Mouse (Mus musculus) myocyte (in vitro differentiated cells): Measurements from ENCODE around the gene Arid5b. TPM values are rescaled to one million over a fixed set of nuclear protein-coding genes. Genes with fewer than 3 reads are reported as not detected.

Source experiments
- H3K27me3 ChIP-seq: one replicate; pipeline ENCODE4 v1.6.1; 2011; ENCODE audit not compliant: control insufficient read depth, insufficient read depth, insufficient read length
- H3K36me3 ChIP-seq: one replicate; pipeline ENCODE4 v1.6.1; 2011; ENCODE audit not compliant: control insufficient read depth, insufficient read depth
- H3K4me2 ChIP-seq: one replicate; pipeline ENCODE4 v1.6.1; 2011; ENCODE audit warnings: low read depth, control low read depth
- H3K4me3 ChIP-seq: one replicate; pipeline ENCODE4 v1.5.1; 2011; ENCODE audit warnings: mild to moderate bottlenecking, control low read depth, moderate library complexity
- H3K79me2 ChIP-seq: one replicate; pipeline ENCODE4 v1.6.1; 2011; ENCODE audit not compliant: control insufficient read depth, insufficient read depth
- H3ac ChIP-seq: one replicate; pipeline ENCODE4 v1.6.1; 2011; ENCODE audit not compliant: control insufficient read depth, insufficient read length
- CEBPB ChIP-seq: IDR thresholded peaks from 2 replicates; pipeline ENCODE4 v1.6.1; 2011; ENCODE audit warnings: mild to moderate bottlenecking, moderate library complexity; ENCODE audit not compliant: poor library complexity, insufficient read depth, severe bottlenecking
- E2F4 ChIP-seq: IDR thresholded peaks from one replicate; pipeline ENCODE4 v1.6.1; 2011; ENCODE audit warnings: mild to moderate bottlenecking, control low read depth, moderate library complexity; ENCODE audit not compliant: insufficient read depth
- MAX ChIP-seq: IDR thresholded peaks from one replicate; pipeline ENCODE4 v1.6.1; 2011; ENCODE audit warnings: low read depth, mild to moderate bottlenecking, control low read depth
- MYOD1 ChIP-seq, 3 experiments: IDR thresholded peaks; one replicate each; pipeline ENCODE4 v1.6.1; 2011; ENCODE audit warnings: control low read depth in 2 of 3, low read depth in 2 of 3, mild to moderate bottlenecking in 2 of 3, moderate library complexity in 1 of 3; ENCODE audit not compliant: insufficient read length in 2 of 3, control insufficient read depth in 1 of 3
- MYOG ChIP-seq, 3 experiments: IDR thresholded peaks; one replicate each; pipeline ENCODE4 v1.6.1; 2011; ENCODE audit warnings: control low read depth in 2 of 3, low read depth in 2 of 3, mild to moderate bottlenecking in 2 of 3; ENCODE audit not compliant: insufficient read length in 2 of 3, control insufficient read depth in 1 of 3, insufficient read depth in 1 of 3
- POLR2A ChIP-seq: IDR thresholded peaks from one replicate; pipeline ENCODE4 v1.6.1; 2011; ENCODE audit warnings: low read depth, mild to moderate bottlenecking, control low read depth, moderate library complexity; ENCODE audit not compliant: insufficient read length
- POLR2AphosphoS2 ChIP-seq: IDR thresholded peaks from one replicate; pipeline ENCODE4 v1.6.1; 2011; ENCODE audit warnings: low read depth, control low read depth; ENCODE audit not compliant: insufficient read length
- REST ChIP-seq: IDR thresholded peaks from one replicate; pipeline ENCODE4 v1.6.1; 2011; ENCODE audit warnings: mild to moderate bottlenecking, control low read depth, moderate library complexity; ENCODE audit not compliant: insufficient read depth, insufficient read length
- SRF ChIP-seq: IDR thresholded peaks from one replicate; pipeline ENCODE4 v1.6.1; 2011; ENCODE audit warnings: low read depth; ENCODE audit not compliant: control insufficient read depth, insufficient read length
- TCF12 ChIP-seq: IDR thresholded peaks from one replicate; pipeline ENCODE4 v1.6.1; 2011; ENCODE audit warnings: mild to moderate bottlenecking, control low read depth; ENCODE audit not compliant: poor library complexity, insufficient read depth, severe bottlenecking
- TCF3 ChIP-seq: IDR thresholded peaks from one replicate; pipeline ENCODE4 v1.6.1; 2011; ENCODE audit warnings: low read depth, control low read depth; ENCODE audit not compliant: insufficient read length
- USF1 ChIP-seq: IDR thresholded peaks from one replicate; pipeline ENCODE4 v1.6.1; 2011; ENCODE audit warnings: low read depth, mild to moderate bottlenecking, control low read depth, moderate library complexity
- polyA plus RNA-seq: library from polyadenylated mRNA; unstranded; fragments of >200 nt; fragmentation: generic; extraction: Trizol; gene quantifications from one replicate; pipeline ENCODE4 v1.2.1, GENCODE M21; 2012; ENCODE audit warnings: missing spikeins

Gene Arid5b
- polyA plus RNA-seq, 1 experiment: 7.7 TPM

DNA sequence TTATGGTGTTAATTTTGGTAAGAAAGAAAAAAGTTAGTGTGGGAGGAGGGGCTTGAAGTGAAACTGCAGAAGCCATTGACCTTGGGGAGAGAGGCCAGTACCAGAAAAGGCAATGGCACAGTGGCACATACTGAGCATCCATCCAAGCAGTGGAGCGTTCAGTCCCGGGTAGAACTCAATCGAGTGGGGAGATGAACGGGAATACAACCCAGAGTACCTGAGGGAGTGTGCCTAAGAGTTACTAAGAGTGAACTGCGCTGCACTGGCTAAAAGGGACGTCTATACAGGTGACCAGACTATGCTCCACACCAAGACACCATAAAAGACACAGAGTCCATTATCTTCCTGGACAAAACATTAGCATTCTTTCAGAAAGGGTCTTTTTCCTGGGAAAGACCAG lies 170.8 kb downstream of the Arid5b start:
- Histone ChIP-seq H3ac (no peak overlapping the region), H3K4me3 (no peak overlapping the region), H3K36me3 (peaks cover 13% of the 10 kb centered on the region), H3K27me3 (no peaks in the 10 kb centered on the region), H3K79me2 (peaks cover 4% of the 10 kb centered on the region), H3K4me2 (no peak overlapping the region)
- TF ChIP-seq MYOG (IDR thresholded peaks at IDR 0.05; ENCODE audit: control insufficient read depth in 1 of 3, insufficient read depth in 1 of 3, insufficient read length in 2 of 3, low read depth in 2 of 3) (no peak), REST (no peak), E2F4 (no peak), POLR2A (no peak)

DNA sequence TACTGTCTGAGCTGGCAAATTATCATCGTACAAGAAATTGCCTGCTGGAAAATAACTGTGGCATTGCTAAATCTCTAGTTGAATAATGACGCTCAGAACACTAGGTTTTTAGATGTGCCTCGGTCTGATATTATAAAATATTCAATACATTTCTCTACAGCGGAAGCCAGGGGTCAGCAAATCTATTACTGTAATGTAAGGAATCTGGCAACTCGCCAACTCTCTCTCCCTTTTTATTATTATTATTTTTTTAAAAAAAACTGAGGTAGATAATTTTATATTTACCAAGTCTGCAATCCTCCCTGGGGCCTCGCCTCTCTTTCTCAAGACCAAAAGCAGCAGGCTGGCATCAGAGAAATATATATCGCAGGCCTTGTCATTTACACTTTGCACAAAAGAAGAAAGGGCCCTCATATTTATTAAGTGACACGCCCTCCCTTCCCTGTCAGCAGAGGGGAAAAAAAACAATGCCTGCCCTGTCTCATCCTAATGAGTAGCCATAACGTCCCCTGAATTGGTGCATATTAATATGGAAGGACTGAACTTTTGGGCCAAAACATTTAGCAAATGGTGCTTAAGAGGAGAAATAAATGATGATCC lies 172.1 kb downstream of the Arid5b start:
- no peak overlapping the region for H3ac ChIP-seq
- no peaks in the 10 kb centered on the region for H3K27me3 ChIP-seq
- no peak for TF ChIP-seq REST
- no peak overlapping the region for H3K4me2 ChIP-seq
- no peak overlapping the region for H3K4me3 ChIP-seq
- H3K79me2 ChIP-seq: peaks cover 5% of the 10 kb centered on the region
- H3K36me3 ChIP-seq: peaks cover 13% of the 10 kb centered on the region

DNA sequence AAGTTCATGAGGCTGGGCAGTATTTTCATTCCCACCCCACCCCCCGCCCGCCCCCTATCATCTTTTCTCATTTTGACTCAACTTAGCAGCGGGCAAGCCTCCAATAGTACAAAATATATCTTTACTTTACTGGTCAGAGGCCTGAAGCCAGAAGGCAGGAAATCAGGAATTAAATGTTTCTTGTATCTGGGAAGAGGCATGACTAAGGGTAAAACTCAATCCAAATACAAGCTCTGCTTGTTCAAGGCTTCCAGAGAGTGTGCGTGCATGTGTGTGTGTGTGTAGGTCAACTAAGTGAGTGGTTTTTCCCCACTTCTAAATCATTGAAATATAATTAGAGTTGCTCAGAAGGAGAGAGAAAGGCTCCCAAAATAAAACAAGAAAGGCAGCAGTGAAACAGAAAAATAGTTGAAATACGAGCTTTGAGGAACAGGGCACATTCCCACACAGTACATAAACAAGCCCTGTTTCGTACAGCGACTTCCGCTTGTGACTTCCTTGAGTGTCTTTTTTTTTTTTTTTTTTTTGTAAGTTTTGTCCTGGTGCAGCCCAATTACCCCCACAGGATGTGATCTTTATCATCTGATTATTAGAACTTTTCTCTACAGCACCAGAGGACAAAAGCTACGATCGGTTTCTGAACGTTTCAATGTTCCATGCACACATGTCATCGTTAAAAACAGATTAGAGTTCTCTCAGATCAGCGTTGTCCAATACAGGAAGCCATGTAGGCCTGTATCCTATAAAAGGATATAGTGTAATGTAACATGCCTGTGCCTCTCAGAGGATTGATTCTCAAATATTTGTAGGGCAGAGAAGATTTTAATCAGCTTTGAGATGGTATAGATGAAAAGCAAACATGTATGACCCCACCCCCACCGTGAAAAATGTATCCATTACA lies 173.4 kb downstream of the Arid5b start:
- no peak overlapping the region for H3K4me3 ChIP-seq
- peaks cover 5% of the 10 kb centered on the region for H3K79me2 ChIP-seq
- H3K36me3 ChIP-seq: peaks cover 13% of the 10 kb centered on the region
- H3K27me3 ChIP-seq: no peaks in the 10 kb centered on the region
- H3ac ChIP-seq: no peak overlapping the region
- peak; percentile 59; the same call in 1 of the 2 replicates for TF ChIP-seq CEBPB
- TF ChIP-seq MYOD1 (IDR thresholded peaks at IDR 0.05; ENCODE audit: control insufficient read depth in 1 of 3, insufficient read length in 2 of 3, low read depth in 2 of 3): no peak
- H3K4me2 ChIP-seq: peak overlapping the region; percentile 72

DNA sequence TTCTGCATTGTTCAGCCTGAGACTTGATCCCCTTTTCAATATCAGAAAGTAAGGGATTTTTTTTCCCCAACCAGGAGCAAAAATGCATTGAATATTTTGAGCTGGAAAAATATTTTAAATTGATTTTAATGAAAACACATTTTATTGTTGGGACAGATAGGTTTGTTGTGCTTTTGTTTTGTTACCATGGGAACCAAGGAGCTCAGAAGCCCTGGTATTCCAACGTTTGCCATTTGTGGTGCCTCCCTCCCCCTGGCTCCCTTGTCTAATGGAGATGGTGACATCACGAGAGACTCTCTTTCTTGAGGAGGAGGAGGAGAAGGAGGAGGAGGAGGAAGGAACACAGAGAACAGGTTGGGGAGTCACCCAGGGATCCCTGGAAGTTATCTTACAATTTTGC lies 174.1 kb downstream of the Arid5b start:
- no peak overlapping the region for H3K4me3 ChIP-seq
- TF ChIP-seq SRF: no peak
- TF ChIP-seq POLR2AphosphoS2: no peak
- TF ChIP-seq TCF12: no peak
- TF ChIP-seq CEBPB: no peak
- TF ChIP-seq REST: no peak
- no peak for TF ChIP-seq USF1
- no peak for TF ChIP-seq TCF3

DNA sequence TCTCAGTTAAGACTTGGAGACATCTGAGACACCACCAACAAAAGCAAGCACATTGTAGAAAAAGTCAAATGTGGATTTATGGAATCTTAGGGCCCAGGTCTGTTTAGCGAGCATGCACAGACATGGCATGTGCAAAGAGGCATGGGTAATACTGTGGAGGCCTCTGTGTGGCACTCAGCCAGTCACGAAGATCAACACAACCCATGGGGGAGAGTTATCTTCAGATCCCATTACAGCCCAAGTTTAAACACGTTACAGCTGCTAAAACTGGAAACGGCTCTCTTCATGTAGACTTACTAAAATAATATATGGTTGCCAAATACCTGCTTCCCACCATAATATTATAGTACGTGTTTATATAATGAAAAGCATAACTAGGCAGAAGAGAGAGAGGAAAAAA lies 174.6 kb downstream of the Arid5b start:
- TF ChIP-seq SRF (no peak), CEBPB (no peak), MAX (no peak), USF1 (no peak), POLR2AphosphoS2 (no peak), POLR2A (no peak), REST (no peak), MYOD1 (IDR thresholded peaks at IDR 0.05; ENCODE audit: control insufficient read depth in 1 of 3, insufficient read length in 2 of 3, low read depth in 2 of 3) (no peak), E2F4 (no peak), TCF3 (no peak), TCF12 (no peak), MYOG (IDR thresholded peaks at IDR 0.05; ENCODE audit: control insufficient read depth in 1 of 3, insufficient read depth in 1 of 3, insufficient read length in 2 of 3, low read depth in 2 of 3) (no peak)
- peak overlapping the region; percentile 72 for H3K4me2 ChIP-seq

More for the DNA sequence above, 174.1 kb downstream of the Arid5b start:
- H3K27me3 ChIP-seq: no peaks in the 10 kb centered on the region
- peak overlapping the region; percentile 72 for H3K4me2 ChIP-seq
- peaks cover 16% of the 10 kb centered on the region for H3K36me3 ChIP-seq
- peaks cover 5% of the 10 kb centered on the region for H3K79me2 ChIP-seq
- no peak overlapping the region for H3ac ChIP-seq

More for the DNA sequence above, 174.6 kb downstream of the Arid5b start:
- peaks cover 5% of the 10 kb centered on the region for H3K79me2 ChIP-seq
- no peak overlapping the region for H3K4me3 ChIP-seq
- H3K36me3 ChIP-seq: peaks cover 21% of the 10 kb centered on the region
- no peak overlapping the region for H3ac ChIP-seq
- H3K27me3 ChIP-seq: no peaks in the 10 kb centered on the region
